Mouse (Mus musculus) hindbrain, postnatal 0 days (tissue): ENCODE results near the gene Spata9. TPM values are rescaled to one million over a fixed set of nuclear protein-coding genes. Genes with fewer than 3 reads are reported as not detected.

Source experiments
- ATAC-seq: fragments of 200-750 bp; cut with Nextera tagmentation; 2 replicates; pipeline ENCODE4 v1.8.0; 2017; ENCODE audit warnings: mild to moderate bottlenecking, moderate TSS enrichment, moderate library complexity
- DNase-seq: peaks from one replicate; pipeline ENCODE4 v3.0.0-alpha.2; 2015; ENCODE audit warnings: low spot score
- H3K27ac ChIP-seq: fragments of 300-500 bp; sonication (generic); 2 replicates; pipeline ENCODE4 v1.5.1; 2014; ENCODE audit warnings: mild to moderate bottlenecking
- H3K27me3 ChIP-seq: fragments of 300-500 bp; sonication (generic); 2 replicates; pipeline ENCODE4 v1.6.1; 2014; ENCODE audit warnings: low read length, mixed read lengths; ENCODE audit not compliant: insufficient read depth
- H3K36me3 ChIP-seq: fragments of 300-500 bp; sonication (generic); 2 replicates; pipeline ENCODE4 v1.6.1; 2014; ENCODE audit warnings: low read length, mixed read lengths; ENCODE audit not compliant: insufficient read depth
- H3K4me1 ChIP-seq: fragments of 300-500 bp; sonication (generic); 2 replicates; pipeline ENCODE4 v1.6.1; 2014; ENCODE audit warnings: antibody characterized with exemption, low read length, mixed read lengths; ENCODE audit not compliant: insufficient read depth
- H3K4me2 ChIP-seq: fragments of 300-500 bp; sonication (generic); 2 replicates; pipeline ENCODE4 v1.6.1; 2014; ENCODE audit warnings: low read depth, mild to moderate bottlenecking, low read length, moderate library complexity, mixed read lengths
- H3K4me3 ChIP-seq: fragments of 300-500 bp; sonication (generic); 2 replicates; pipeline ENCODE4 v1.5.1; 2014; ENCODE audit warnings: low read length
- H3K9ac ChIP-seq: fragments of 300-500 bp; sonication (generic); replicated peaks from 2 replicates; pipeline ENCODE4 v1.6.1; 2014; ENCODE audit warnings: mild to moderate bottlenecking, low read length, moderate library complexity, mixed read lengths
- H3K9me3 ChIP-seq: fragments of 300-500 bp; sonication (generic); 2 replicates; pipeline ENCODE4 v1.6.1; 2016; ENCODE audit warnings: low read length, mixed read lengths
- CTCF ChIP-seq: IDR thresholded peaks from 2 replicates; pipeline ENCODE4 v1.5.1; 2016; ENCODE audit warnings: antibody characterized with exemption, control low read depth, low read depth
- WGBS: fragments of 180-500 bp; shearing (Covaris S2); extraction: QIAGEN DNeasy Blood & Tissue Kit; methylation state at CpG from one replicate; pipeline ENCODE4 v1.1.7; 2014; 5-methylcytosine and 5-hydroxymethylcytosine counted together
- polyA plus RNA-seq: library from polyadenylated mRNA; unstranded; fragments of >200 nt; fragmentation: Nextera tagmentation; extraction: Ambion mirVana; gene quantifications from 2 replicates; pipeline ENCODE4 v1.2.1, GENCODE M21; 2015
- total RNA-seq: library from RNA; depleted of rRNA; stranded (reverse); fragments of >200 nt; gene quantifications from 2 replicates; pipeline ENCODE4 v1.2.3, GENCODE M21; 2014

The Spata9 gene
- total and polyA plus RNA-seq, 2 experiments from 2014 or later, result 0.16 to 3.8 TPM

GRCm38 (mm10) chr13:75981901-75982300 lies 15.0 kb downstream of the Spata9 start:
- DNase-seq (no peak), ATAC-seq (no peak)
- peak; percentile 24; the same call in 1 of the 2 replicates for TF ChIP-seq CTCF

DNA sequence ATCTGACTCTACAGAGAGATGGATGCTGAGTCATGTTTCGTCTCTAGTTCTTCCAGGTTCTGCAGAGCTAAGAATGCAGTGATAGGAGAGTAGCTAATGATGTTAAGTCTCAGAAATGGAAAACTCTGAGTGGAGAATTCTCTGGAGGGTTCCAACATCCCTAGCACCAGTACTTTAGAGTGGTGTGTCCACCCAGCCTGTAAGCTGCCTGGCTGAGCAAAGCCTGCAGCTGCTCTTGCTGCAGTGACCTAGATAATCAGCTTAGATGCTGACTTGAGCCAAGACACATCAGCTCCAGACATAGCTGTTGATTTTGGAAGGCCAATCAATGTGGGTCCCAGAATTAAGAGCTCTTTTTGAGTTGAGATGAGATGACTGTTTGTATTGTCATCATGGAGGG lies 21.1 kb downstream of the Spata9 start:
- Histone ChIP-seq H3K4me1 (no peaks in the 10 kb centered on the region), H3K36me3 (no peaks in the 10 kb centered on the region), H3K27me3 (no peaks in the 10 kb centered on the region), H3K27ac (no peak overlapping the region), H3K9ac (no peak overlapping the region), H3K4me3 (no peak overlapping the region), H3K9me3 (no peaks in the 10 kb centered on the region), H3K4me2 (no peak overlapping the region)
- TF ChIP-seq CTCF, result no peak
- ATAC-seq (peak; percentile 38; the same call in 1 of the 2 replicates), DNase-seq (peak; percentile 3)
- 87% methylated on average over 1 of the region's 1 CpGs for WGBS

More at GRCm38 (mm10) chr13:75981901-75982300, 15.0 kb downstream of the Spata9 start:
- no peak overlapping the region for H3K4me3 ChIP-seq
- no peaks in the 10 kb centered on the region for H3K9me3 ChIP-seq
- H3K4me1 ChIP-seq, result no peaks in the 10 kb centered on the region
- no peak overlapping the region for H3K9ac ChIP-seq
- H3K4me2 ChIP-seq, result no peak overlapping the region
- no peak overlapping the region for H3K27ac ChIP-seq
- H3K27me3 ChIP-seq, result no peaks in the 10 kb centered on the region
- no peaks in the 10 kb centered on the region for H3K36me3 ChIP-seq

DNA sequence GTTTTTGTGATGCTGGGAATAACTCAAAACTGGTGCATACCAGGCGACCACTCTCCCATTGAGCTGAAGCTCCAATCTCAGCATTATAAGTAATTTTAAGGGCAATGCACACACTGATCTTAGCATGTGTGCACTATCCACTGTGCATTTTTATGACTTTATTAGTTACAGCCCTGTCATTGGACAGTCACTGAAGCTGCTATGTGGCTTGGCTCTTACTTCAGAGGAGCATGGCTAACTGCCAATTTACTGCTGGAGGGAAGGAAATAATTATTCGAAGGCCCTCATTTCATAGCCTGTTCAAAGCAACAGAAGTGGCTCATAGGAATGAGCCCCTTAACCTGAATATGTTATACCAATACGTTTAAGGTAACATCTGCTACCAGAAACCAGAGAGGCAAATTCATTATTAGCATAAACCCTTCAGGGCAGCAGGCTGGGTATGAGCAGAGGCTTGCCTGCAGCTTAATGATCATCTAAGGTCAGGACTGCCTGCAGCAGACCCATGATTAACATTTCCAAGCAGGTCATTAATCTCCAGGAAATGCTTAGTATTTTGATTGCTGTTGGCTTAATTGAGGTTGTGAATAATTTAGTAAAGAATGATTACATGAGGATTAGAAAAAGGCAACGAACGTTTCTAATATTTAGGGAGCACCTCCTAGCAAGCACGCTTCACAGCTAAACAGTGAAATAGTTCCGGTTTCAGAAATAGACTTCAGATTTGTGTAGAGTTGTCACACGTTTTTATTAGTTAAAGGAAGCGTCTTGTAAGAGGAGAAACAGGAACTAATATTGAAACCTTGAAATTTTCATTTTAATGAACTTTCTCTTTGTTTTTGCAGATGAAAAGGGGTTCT lies 25.4 kb downstream of the Spata9 start:
- Histone ChIP-seq H3K9ac (no peak overlapping the region), H3K27me3 (no peaks in the 10 kb centered on the region), H3K27ac (no peak overlapping the region), H3K4me3 (no peak overlapping the region), H3K9me3 (no peaks in the 10 kb centered on the region; the same call in 1 of the 2 replicates), H3K36me3 (no peaks in the 10 kb centered on the region), H3K4me1 (no peaks in the 10 kb centered on the region), H3K4me2 (no peak overlapping the region)
- DNase-seq (peak; percentile 69), ATAC-seq (peak; percentile 72)
- TF ChIP-seq CTCF, result no peak
- WGBS, result 30% methylated on average over 9 of the region's 9 CpGs

GRCm38 (mm10) chr13:76003272-76003671 lies 36.3 kb downstream of the Spata9 start:
- no peaks in the 10 kb centered on the region for H3K4me1 ChIP-seq
- DNase-seq (no peak), ATAC-seq (no peak)
- no peaks in the 10 kb centered on the region for H3K9me3 ChIP-seq
- no peak overlapping the region for H3K9ac ChIP-seq
- no peaks in the 10 kb centered on the region for H3K36me3 ChIP-seq
- TF ChIP-seq CTCF, result no peak
- no peak overlapping the region for H3K4me2 ChIP-seq
- H3K4me3 ChIP-seq, result no peak overlapping the region
- H3K27ac ChIP-seq, result no peak overlapping the region
- WGBS, result 91% methylated on average over 3 of the region's 3 CpGs
- H3K27me3 ChIP-seq, result no peaks in the 10 kb centered on the region

DNA sequence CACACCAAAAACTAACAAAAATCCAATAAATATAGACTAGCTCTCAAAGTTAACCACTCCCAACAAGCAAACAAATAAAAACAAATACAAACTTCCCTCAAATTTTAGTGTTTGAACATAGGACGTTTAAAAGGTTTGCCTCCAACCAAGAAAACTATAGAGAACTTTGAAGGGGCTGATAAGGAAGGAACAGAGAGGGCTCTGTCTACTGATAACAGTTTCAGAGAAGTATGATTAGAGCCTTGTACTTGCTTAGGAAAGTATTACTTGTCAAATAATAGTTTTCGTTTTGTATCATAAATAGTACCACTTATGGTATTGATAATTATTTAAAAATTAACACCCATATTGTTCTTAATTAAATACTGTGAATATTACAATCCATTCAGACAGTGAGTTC lies 47.6 kb downstream of the Spata9 start:
- TF ChIP-seq CTCF, result no peak
- H3K4me1 ChIP-seq, result peaks cover 3% of the 10 kb centered on the region; the same call in 1 of the 2 replicates
- no peak overlapping the region for H3K4me3 ChIP-seq
- WGBS, result 85% methylated on average over 2 of the region's 2 CpGs
- H3K9ac ChIP-seq, result no peak overlapping the region
- no peak overlapping the region for H3K27ac ChIP-seq
- DNase-seq (no peak), ATAC-seq (no peak)
- no peak overlapping the region for H3K4me2 ChIP-seq
- H3K27me3 ChIP-seq, result no peaks in the 10 kb centered on the region
- no peaks in the 10 kb centered on the region for H3K36me3 ChIP-seq
- H3K9me3 ChIP-seq, result no peaks in the 10 kb centered on the region

DNA sequence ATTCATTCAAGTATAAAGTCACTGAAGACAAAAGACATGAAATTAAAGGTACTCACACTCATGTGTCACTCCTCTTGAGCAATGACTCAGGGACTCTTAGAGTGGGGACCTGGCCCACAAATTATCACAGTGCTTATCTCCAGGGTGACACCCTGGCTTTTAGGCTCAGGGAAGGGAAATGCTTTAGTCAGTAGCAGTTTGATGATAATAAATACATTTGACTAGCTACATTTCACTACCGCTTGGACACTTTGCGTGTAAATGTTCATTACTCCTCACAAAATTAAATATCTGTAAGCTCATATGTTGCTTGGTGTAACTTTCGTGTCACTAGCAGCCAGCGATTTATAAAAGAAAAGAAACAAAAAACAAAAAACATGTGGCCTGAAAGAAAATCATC lies 50.5 kb downstream of the Spata9 start:
- H3K27ac ChIP-seq, result peak overlapping the region; percentile 96
- H3K4me3 ChIP-seq, result peak overlapping the region; percentile 67
- no peak for TF ChIP-seq CTCF
- WGBS, result 78% methylated on average over 4 of the region's 4 CpGs
- H3K36me3 ChIP-seq, result no peaks in the 10 kb centered on the region
- ATAC-seq (no peak), DNase-seq (no peak)
- no peaks in the 10 kb centered on the region for H3K9me3 ChIP-seq
- peak overlapping the region; percentile 66 for H3K4me2 ChIP-seq
- peaks cover 3% of the 10 kb centered on the region; the same call in 1 of the 2 replicates for H3K4me1 ChIP-seq
- peak overlapping the region; percentile 94 for H3K9ac ChIP-seq
- no peaks in the 10 kb centered on the region for H3K27me3 ChIP-seq
